Mouse (Mus musculus): Measurements from ENCODE around the gene Ahcyl2. TPM values are rescaled to one million over a fixed set of nuclear protein-coding genes. Genes with fewer than 3 reads are reported as not detected.

The Ahcyl2 gene
- polyA plus RNA-seq, 1 experiment from 2014 or later = 11.7 TPM

DNA sequence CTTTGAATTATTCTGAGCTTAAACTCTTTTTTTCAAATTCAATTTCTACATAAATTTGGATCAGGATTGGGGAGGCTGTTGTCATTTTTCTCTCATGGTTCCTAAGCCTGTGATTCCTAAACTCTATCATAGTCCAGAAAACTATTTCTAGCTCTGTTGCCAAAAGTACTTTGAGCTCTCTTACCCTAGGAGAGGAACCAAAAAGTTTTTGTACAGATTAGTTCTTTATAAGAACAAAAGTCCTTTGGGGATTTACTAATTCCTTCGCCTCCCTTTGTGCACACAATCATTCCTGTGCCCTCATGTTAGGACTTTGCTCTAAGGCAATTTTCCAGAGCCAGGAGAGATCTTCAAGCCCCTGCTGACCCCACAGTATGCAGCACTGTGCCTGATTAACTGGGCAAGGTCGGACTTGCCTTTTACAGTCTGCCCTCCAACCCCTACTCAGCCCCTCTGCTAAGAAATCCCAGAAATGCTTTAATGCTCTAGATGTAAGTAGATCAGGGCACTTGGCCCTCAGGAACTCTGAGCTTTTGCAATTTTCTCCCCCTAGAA, 100.6 kb downstream of the Ahcyl2 start:
- Histone ChIP-seq H3K9ac (ENCODE audit: low read length) (no peak overlapping the region), H3K36me3 (ENCODE audit: control insufficient read depth, insufficient read depth, low read length) (0 out of 2 replicates have a peak, but pooled peaks cover 2% of the 10 kb centered on the region), H3K4me2 (ENCODE audit: low read length) (no peak overlapping the region), H3K27me3 (ENCODE audit: control insufficient read depth, insufficient read depth, low read length) (no peaks in the 10 kb centered on the region), H3K27ac (replicated peaks in 1 of 2; ENCODE audit: control insufficient read depth in 1 of 2, insufficient read depth in 1 of 2, low read depth in 2 of 2, low read length in 2 of 2) (peak overlapping the region in 1 of 2 experiments; percentile 51; a peak in 1 of 4 replicates), H3K9me3 (ENCODE audit: control insufficient read depth, low read length) (no peaks in the 10 kb centered on the region), H3K4me3 (ENCODE audit: control insufficient read depth in 1 of 2, insufficient read depth in 1 of 2, low read depth in 1 of 2, low read length in 2 of 2) (no peak overlapping the region), H3K4me1 (ENCODE audit: control insufficient read depth in 2 of 2, insufficient read depth in 2 of 2, low read length in 2 of 2) (peaks cover 6 to 9% of the 10 kb centered on the region in 2 experiments)
- 86% methylated on average over 2 of the region's 2 CpGs for WGBS
- no peak for ATAC-seq (ENCODE audit: insufficient number of reproducible peaks, insufficient read depth, low FRiP score, low read depth)

DNA sequence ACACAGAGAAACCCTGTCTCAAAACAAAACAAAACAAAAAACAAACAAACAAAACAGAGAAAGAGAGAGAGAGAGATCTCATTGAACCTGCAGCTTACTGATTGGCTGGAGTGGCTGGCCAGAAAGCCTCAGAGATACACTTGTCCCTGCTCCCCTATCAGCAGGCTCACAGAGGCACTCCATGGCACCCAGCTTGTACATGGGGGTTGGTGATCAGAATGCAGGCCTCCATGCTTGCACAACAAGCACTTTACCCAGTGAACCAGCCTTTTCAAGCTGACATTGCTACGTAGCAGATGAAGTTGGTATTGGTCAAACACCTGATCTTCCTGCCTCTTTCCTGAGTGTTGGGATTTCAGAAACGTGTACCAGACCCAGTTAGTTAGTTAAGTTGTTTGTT, 105.8 kb downstream of the Ahcyl2 start:
- Histone ChIP-seq H3K9ac (ENCODE audit: low read length) (no peak overlapping the region), H3K27ac (replicated peaks in 1 of 2; ENCODE audit: control insufficient read depth in 1 of 2, insufficient read depth in 1 of 2, low read depth in 2 of 2, low read length in 2 of 2) (peak overlapping the region; percentile 64 to 71)
- WGBS = 47% methylated on average over 2 of the region's 2 CpGs

DNA sequence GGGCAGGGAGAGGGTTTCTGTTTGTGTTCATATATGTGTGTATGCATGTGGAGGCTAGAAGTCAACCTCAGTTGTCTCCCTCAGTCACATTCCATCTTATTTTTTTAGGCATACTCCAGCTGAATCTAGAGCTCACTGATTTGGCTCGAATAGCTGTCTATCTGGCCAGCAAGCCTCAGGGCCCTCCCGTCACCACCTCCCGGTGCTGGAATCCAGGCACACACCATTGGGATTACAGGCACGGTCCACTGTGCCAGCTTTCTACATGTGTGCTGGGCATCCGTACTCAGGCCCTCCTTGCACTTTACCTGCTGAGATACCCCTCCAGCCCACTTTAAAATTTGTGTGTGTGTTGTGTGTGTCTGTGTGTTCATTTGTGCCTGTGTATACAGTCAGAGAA, 107.8 kb downstream of the Ahcyl2 start:
- Histone ChIP-seq H3K4me3 (ENCODE audit: control insufficient read depth in 1 of 2, insufficient read depth in 1 of 2, low read depth in 1 of 2, low read length in 2 of 2) (no peak overlapping the region), H3K27me3 (ENCODE audit: control insufficient read depth, insufficient read depth, low read length) (no peaks in the 10 kb centered on the region), H3K9me3 (ENCODE audit: control insufficient read depth, low read length) (no peaks in the 10 kb centered on the region), H3K36me3 (ENCODE audit: control insufficient read depth, insufficient read depth, low read length) (no peaks in the 10 kb centered on the region), H3K4me2 (ENCODE audit: low read length) (no peak overlapping the region), H3K27ac (replicated peaks in 1 of 2; ENCODE audit: control insufficient read depth in 1 of 2, insufficient read depth in 1 of 2, low read depth in 2 of 2, low read length in 2 of 2) (peak overlapping the region; percentile 41; a peak in 3 of 4 replicates), H3K4me1 (ENCODE audit: control insufficient read depth in 2 of 2, insufficient read depth in 2 of 2, low read length in 2 of 2) (peaks cover 18 to 28% of the 10 kb centered on the region in 2 experiments), H3K9ac (ENCODE audit: low read length) (no peak overlapping the region)
- WGBS = 27% methylated on average over 5 of the region's 5 CpGs
- no peak for ATAC-seq (ENCODE audit: insufficient number of reproducible peaks, insufficient read depth, low FRiP score, low read depth)

More for the DNA sequence above, 105.8 kb downstream of the Ahcyl2 start:
- no peaks in the 10 kb centered on the region for H3K9me3 ChIP-seq (ENCODE audit: control insufficient read depth, low read length)
- no peak for ATAC-seq (ENCODE audit: insufficient number of reproducible peaks, insufficient read depth, low FRiP score, low read depth)
- H3K4me3 ChIP-seq (ENCODE audit: control insufficient read depth in 1 of 2, insufficient read depth in 1 of 2, low read depth in 1 of 2, low read length in 2 of 2) = no peak overlapping the region
- peaks cover 12 to 17% of the 10 kb centered on the region in 2 experiments for H3K4me1 ChIP-seq (ENCODE audit: control insufficient read depth in 2 of 2, insufficient read depth in 2 of 2, low read length in 2 of 2)
- no peaks in the 10 kb centered on the region for H3K27me3 ChIP-seq (ENCODE audit: control insufficient read depth, insufficient read depth, low read length)
- H3K4me2 ChIP-seq (ENCODE audit: low read length) = no peak overlapping the region
- no peaks in the 10 kb centered on the region for H3K36me3 ChIP-seq (ENCODE audit: control insufficient read depth, insufficient read depth, low read length)

DNA sequence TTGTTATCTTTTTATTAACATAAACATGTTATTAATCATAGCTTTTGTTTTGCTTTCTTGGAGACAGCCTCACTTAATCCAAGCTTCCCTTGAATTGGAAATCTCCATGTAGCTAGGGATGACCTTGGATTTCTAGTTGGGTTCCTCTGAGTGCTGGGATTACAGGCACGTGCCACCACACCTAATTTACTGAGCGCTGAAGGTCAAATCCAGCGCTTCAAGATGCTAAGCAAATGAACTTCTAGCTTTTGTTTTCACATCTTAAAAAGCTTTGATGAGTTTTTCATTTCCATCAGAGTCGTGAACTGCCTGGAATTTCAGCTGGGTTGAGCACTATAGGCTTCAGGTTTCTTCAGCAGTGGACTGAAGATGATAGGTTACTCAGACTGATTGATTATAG, 109.0 kb downstream of the Ahcyl2 start:
- Histone ChIP-seq H3K4me3 (ENCODE audit: control insufficient read depth in 1 of 2, insufficient read depth in 1 of 2, low read depth in 1 of 2, low read length in 2 of 2) (no peak overlapping the region), H3K4me2 (ENCODE audit: low read length) (no peak overlapping the region), H3K36me3 (ENCODE audit: control insufficient read depth, insufficient read depth, low read length) (no peaks in the 10 kb centered on the region), H3K9me3 (ENCODE audit: control insufficient read depth, low read length) (no peaks in the 10 kb centered on the region), H3K27me3 (ENCODE audit: control insufficient read depth, insufficient read depth, low read length) (no peaks in the 10 kb centered on the region), H3K27ac (replicated peaks in 1 of 2; ENCODE audit: control insufficient read depth in 1 of 2, insufficient read depth in 1 of 2, low read depth in 2 of 2, low read length in 2 of 2) (no peak overlapping the region), H3K4me1 (ENCODE audit: control insufficient read depth in 2 of 2, insufficient read depth in 2 of 2, low read length in 2 of 2) (peaks cover 22 to 40% of the 10 kb centered on the region in 2 experiments), H3K9ac (ENCODE audit: low read length) (no peak overlapping the region)
- WGBS = 85% methylated on average over 4 of the region's 4 CpGs
- ATAC-seq (ENCODE audit: insufficient number of reproducible peaks, insufficient read depth, low FRiP score, low read depth) = no peak

DNA sequence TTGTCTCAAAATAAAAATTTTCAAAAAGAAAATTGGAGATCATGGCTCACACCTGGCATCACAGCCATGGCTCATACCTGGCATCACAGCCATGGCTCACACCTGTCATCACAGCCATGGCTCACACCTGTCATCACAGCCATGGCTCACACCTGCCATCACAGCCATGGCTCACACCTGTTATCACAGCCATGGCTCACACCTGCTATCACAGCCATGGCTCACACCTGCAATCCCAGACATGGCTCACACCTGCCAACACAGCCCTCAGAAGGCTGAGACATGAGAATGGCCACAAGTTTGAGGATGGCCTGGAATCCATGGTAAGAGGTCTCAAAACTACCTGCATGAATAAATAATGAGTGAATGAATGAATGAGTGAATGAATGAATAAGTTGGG, 111.8 kb downstream of the Ahcyl2 start:
- peak overlapping the region in 1 of 2 experiments; percentile 94; a peak in 2 of 4 replicates for H3K27ac ChIP-seq (replicated peaks in 1 of 2; ENCODE audit: control insufficient read depth in 1 of 2, insufficient read depth in 1 of 2, low read depth in 2 of 2, low read length in 2 of 2)
- no peak overlapping the region for H3K4me3 ChIP-seq (ENCODE audit: control insufficient read depth in 1 of 2, insufficient read depth in 1 of 2, low read depth in 1 of 2, low read length in 2 of 2)
- H3K4me1 ChIP-seq (ENCODE audit: control insufficient read depth in 2 of 2, insufficient read depth in 2 of 2, low read length in 2 of 2) = peaks cover 19 to 46% of the 10 kb centered on the region in 2 experiments
- no peak overlapping the region for H3K4me2 ChIP-seq (ENCODE audit: low read length)
- no peak for ATAC-seq (ENCODE audit: insufficient number of reproducible peaks, insufficient read depth, low FRiP score, low read depth)
- H3K9ac ChIP-seq (ENCODE audit: low read length) = no peak overlapping the region
- no peaks in the 10 kb centered on the region for H3K9me3 ChIP-seq (ENCODE audit: control insufficient read depth, low read length)
- H3K27me3 ChIP-seq (ENCODE audit: control insufficient read depth, insufficient read depth, low read length) = no peaks in the 10 kb centered on the region
- no peaks in the 10 kb centered on the region for H3K36me3 ChIP-seq (ENCODE audit: control insufficient read depth, insufficient read depth, low read length)

- H3K4me2 ChIP-seq (ENCODE audit: low read length) = no peak overlapping the region
- peak overlapping the region; percentile 43 to 94; a peak in 3 of 4 replicates for H3K27ac ChIP-seq (replicated peaks in 1 of 2; ENCODE audit: control insufficient read depth in 1 of 2, insufficient read depth in 1 of 2, low read depth in 2 of 2, low read length in 2 of 2)
- 84% methylated on average over 3 of the region's 3 CpGs for WGBS
- no peak overlapping the region for H3K9ac ChIP-seq (ENCODE audit: low read length)
- peaks cover 16 to 40% of the 10 kb centered on the region in 2 experiments for H3K4me1 ChIP-seq (ENCODE audit: control insufficient read depth in 2 of 2, insufficient read depth in 2 of 2, low read length in 2 of 2)
- H3K9me3 ChIP-seq (ENCODE audit: control insufficient read depth, low read length) = no peaks in the 10 kb centered on the region
- H3K4me3 ChIP-seq (ENCODE audit: control insufficient read depth in 1 of 2, insufficient read depth in 1 of 2, low read depth in 1 of 2, low read length in 2 of 2) = no peak overlapping the region
- no peaks in the 10 kb centered on the region for H3K27me3 ChIP-seq (ENCODE audit: control insufficient read depth, insufficient read depth, low read length)
- peaks cover 3% of the 10 kb centered on the region; the same call in 1 of the 2 replicates for H3K36me3 ChIP-seq (ENCODE audit: control insufficient read depth, insufficient read depth, low read length)
- ATAC-seq (ENCODE audit: insufficient number of reproducible peaks, insufficient read depth, low FRiP score, low read depth) = no peak
Measured at GRCm38 (mm10) chr6:29880796-29881195, 113.0 kb downstream of the Ahcyl2 start.

- Histone ChIP-seq H3K9ac (ENCODE audit: low read length) (no peak overlapping the region), H3K27me3 (ENCODE audit: control insufficient read depth, insufficient read depth, low read length) (no peaks in the 10 kb centered on the region), H3K27ac (replicated peaks in 1 of 2; ENCODE audit: control insufficient read depth in 1 of 2, insufficient read depth in 1 of 2, low read depth in 2 of 2, low read length in 2 of 2) (peak overlapping the region; percentile 85 to 94), H3K36me3 (ENCODE audit: control insufficient read depth, insufficient read depth, low read length) (peaks cover 8% of the 10 kb centered on the region), H3K4me3 (ENCODE audit: control insufficient read depth in 1 of 2, insufficient read depth in 1 of 2, low read depth in 1 of 2, low read length in 2 of 2) (no peak overlapping the region), H3K4me1 (ENCODE audit: control insufficient read depth in 2 of 2, insufficient read depth in 2 of 2, low read length in 2 of 2) (peaks cover 15 to 35% of the 10 kb centered on the region in 2 experiments), H3K4me2 (ENCODE audit: low read length) (peak overlapping the region; percentile 38), H3K9me3 (ENCODE audit: control insufficient read depth, low read length) (no peaks in the 10 kb centered on the region)
- ATAC-seq (ENCODE audit: insufficient number of reproducible peaks, insufficient read depth, low FRiP score, low read depth) = peak; percentile 74; the same call in 1 of the 2 replicates
- 30% methylated on average over 2 of the region's 2 CpGs for WGBS
Measured at GRCm38 (mm10) chr6:29881936-29882335, 114.1 kb downstream of the Ahcyl2 start.

DNA sequence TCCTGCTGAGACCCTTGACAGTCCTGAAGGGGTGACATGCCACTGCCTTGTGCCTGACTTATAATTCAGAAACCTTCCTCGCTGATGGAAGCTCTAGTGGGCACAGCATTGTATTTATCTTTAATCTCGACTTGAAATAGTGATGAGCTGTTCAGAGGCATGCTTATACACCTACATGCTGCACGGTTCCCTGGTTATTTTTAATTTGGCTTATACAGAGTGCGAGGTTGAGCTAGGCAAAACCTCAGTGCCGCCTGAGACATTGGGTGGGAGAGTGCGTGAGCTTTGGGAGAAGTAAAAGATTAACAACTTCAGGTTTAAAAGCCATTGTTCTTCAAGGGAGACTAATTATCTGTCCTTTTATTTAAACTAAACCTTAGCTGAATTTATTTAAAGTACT, 115.1 kb downstream of the Ahcyl2 start:
- peak overlapping the region; percentile 85 to 94 for H3K27ac ChIP-seq (replicated peaks in 1 of 2; ENCODE audit: control insufficient read depth in 1 of 2, insufficient read depth in 1 of 2, low read depth in 2 of 2, low read length in 2 of 2)
- H3K4me3 ChIP-seq (ENCODE audit: control insufficient read depth in 1 of 2, insufficient read depth in 1 of 2, low read depth in 1 of 2, low read length in 2 of 2) = no peak overlapping the region
- H3K4me2 ChIP-seq (ENCODE audit: low read length) = no peak overlapping the region
- H3K36me3 ChIP-seq (ENCODE audit: control insufficient read depth, insufficient read depth, low read length) = peaks cover 8% of the 10 kb centered on the region
- no peak overlapping the region for H3K9ac ChIP-seq (ENCODE audit: low read length)
- H3K9me3 ChIP-seq (ENCODE audit: control insufficient read depth, low read length) = no peaks in the 10 kb centered on the region
- 64% methylated on average over 6 of the region's 6 CpGs for WGBS
- no peaks in the 10 kb centered on the region for H3K27me3 ChIP-seq (ENCODE audit: control insufficient read depth, insufficient read depth, low read length)
- peaks cover 15 to 35% of the 10 kb centered on the region in 2 experiments for H3K4me1 ChIP-seq (ENCODE audit: control insufficient read depth in 2 of 2, insufficient read depth in 2 of 2, low read length in 2 of 2)
- no peak for ATAC-seq (ENCODE audit: insufficient number of reproducible peaks, insufficient read depth, low FRiP score, low read depth)

Data from heart, embryonic 14.5 days (tissue).